Mouse (Mus musculus): ENCODE data around the gene Ano8.

Gene Ano8

GRCm38 (mm10) chr8:71470913-71471255, 14.9 kb downstream of the Ano8 start:
- DNase-seq (ENCODE audit: low read depth, low spot score), result no peak

DNA sequence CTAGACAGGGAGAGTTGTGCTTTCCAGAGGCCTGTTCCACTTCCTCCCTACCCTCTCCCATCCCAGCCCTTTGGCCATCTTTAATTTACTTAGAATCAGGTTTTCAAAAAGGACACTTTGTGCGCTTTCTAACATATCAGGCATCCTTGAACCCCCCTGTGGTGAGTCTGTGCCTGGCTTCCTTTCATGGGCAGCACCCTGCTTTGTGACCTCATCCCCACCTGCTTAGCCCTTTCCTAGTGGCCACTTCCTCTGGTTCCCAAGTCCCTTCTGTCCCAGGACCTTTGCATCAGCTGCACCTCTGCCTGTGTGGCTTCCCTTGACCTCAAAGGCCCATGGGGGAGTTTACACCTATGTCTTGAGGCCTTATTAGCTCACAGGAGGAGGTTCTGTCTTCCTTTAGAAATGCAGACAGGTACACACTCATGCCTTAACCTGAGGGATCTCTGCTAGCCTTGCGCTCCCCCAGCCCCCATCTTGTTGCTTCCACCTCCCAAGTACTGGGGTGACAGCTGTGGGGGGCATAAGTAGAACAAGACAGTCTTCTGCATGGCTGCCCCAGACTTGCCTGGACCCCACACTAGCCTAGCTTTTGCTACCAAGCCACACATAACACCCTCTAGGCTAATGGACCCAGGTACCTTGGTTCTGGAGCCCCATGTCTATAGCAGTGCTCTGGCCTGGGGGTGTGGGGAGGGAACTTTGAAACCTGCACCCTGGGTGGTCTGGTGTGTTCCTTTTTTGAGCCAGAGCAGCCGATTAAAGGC, 15.4 kb downstream of the Ano8 start:
- DNase-seq (ENCODE audit: low read depth, low spot score), result no peak

- DNase-seq (ENCODE audit: low read depth, low spot score), result peak; percentile 53
Observed at GRCm38 (mm10) chr8:71469411-71469810, 16.4 kb downstream of the Ano8 start.

DNA sequence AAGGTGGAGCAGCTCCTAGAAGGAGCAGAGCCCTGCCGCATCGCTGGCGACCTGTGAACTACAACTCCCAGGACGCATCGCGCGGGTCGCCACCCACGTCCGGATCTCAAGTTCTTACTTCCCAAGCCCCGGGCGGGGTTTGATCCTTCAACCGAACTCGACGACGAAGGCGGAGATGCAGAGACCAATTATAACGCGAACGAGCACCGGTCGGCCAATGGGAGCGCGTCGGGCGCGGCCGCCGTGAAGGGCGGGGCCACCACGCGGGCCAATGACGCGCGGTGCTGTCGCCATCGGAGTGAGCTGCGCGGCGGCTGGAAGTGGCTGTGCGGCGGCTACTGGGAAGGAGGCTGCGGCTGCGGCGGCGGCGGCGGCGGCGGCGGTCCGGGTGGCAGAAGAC, 16.8 kb downstream of the Ano8 start, which contains the start of gene Dda1:
TSS of gene Dda1 (plus strand) at position 284 of the 400 bp plus-strand sequence.
- peak; percentile 99 for DNase-seq (ENCODE audit: low read depth, low spot score)

DNA sequence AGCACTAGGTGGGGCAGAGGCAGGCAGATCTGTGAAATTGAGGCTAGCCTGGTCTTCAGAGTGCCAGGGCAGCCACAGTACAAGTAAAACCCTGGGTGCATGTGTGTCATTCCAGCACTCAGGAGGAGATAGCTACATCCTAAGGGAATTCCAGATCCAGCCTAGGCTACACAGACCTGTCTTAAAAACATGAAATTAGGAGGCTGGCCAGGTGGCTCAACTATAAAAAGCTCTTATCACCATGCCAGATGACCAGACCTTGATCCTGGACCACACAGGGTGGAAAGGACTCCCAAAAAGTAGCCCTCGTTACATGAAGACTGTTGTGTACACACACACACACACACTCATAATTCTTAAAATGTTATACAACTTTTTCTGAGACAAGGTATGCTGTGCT, 17.8 kb downstream of the Ano8 start:
- DNase-seq (ENCODE audit: low read depth, low spot score), result no peak

DNA sequence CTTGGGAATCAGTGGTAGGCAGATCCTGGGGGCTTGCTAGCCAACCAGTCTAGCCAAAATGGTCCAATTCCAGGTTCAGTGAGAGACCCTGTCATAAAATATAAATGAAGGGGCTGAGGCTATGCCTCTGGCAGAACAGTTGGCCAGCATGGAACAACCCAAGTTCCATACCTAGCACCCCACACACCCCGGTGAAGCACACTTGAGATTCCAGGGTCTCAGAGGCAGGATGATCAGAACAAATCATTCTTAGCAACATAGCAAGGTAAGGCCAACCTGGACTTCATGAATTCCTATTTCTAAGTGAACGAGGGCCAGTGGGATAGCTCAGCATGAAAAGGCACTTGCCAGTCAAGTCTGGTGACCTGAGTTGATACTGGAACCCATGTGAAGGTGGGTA, 18.6 kb downstream of the Ano8 start:
- no peak for DNase-seq (ENCODE audit: low read depth, low spot score)

GRCm38 (mm10) chr8:71466198-71466597, 19.6 kb downstream of the Ano8 start:
- DNase-seq (ENCODE audit: low read depth, low spot score), result no peak

DNA sequence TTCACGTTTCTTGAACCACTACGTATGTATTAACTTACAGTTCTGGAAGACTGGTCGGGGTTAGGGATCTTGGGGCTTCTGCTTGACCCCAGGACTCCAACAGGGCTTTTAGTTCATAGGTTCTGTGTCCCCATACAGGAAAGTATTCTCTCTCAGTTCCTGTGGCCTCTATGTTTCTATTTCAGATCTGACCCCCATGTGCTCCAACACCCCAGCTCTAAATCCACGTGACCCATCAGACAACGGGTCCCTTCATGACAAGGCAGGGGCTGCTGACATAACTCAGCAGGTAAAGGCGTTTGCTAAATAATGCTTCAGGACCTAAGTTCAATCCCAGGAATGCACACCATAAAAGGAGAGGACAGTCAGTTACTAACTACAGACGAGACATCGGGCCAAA, 20.0 kb downstream of the Ano8 start:
- DNase-seq (ENCODE audit: low read depth, low spot score), result no peak

- DNase-seq (ENCODE audit: low read depth, low spot score), result peak; percentile 100
Observed at GRCm38 (mm10) chr8:71464513-71465500, 21.0 kb downstream of the Ano8 start, which contains the start of gene Mrpl34. Mrpl34 (plus strand) TSS chr8:71464959.

DNA sequence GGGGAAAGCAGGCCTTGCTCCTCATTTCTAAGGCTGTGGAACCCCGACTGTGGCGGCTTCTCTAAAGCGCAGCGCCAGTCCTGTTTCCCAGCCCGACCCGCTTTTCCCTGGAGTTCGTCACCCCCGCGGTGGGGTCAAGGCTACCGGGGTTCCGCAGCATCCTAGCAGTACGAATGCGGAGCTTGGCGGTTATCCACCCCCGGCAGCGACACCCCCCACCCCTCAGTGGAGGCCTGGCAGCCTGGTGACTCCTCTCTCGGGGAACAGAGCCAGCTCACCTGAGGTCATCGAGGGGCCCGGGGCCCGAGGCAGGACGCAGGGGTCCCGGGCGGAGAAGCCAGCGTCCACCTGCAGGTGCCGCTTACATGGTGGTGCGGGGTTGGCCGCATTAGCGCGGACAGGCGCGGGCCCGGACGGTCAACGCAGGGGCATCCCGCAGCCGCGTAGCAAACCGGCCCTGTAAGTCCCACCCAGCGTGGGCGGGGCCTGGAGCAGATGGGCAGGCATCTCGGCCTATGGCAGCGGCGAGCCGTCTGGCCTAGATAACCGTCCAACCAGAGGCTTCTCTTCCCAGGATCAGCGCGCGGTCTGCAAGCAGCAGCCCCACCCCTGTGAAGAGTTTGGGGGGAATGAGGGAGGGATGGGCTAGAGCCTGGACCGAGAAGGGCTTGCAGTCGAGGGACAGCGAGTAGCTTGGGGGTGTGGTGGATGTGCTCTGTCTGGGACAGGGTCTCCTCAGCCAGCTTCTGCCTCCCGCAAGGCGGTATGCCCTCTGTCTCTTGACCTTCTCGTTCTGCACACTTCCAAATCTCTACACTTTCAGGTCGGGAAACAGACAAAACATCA, 22.4 kb downstream of the Ano8 start, which contains the start of gene Abhd8:
TSS of gene Abhd8 (minus strand) at position 468 of the 846 bp plus-strand sequence.
- peak; percentile 95 for DNase-seq (ENCODE audit: low read depth, low spot score)

- DNase-seq (ENCODE audit: low read depth, low spot score), result peak; percentile 46
Observed at GRCm38 (mm10) chr8:71462786-71463185, 23.0 kb downstream of the Ano8 start.

- DNase-seq (ENCODE audit: low read depth, low spot score), result no peak
Observed at GRCm38 (mm10) chr8:71462191-71462590, 23.6 kb downstream of the Ano8 start.

- no peak for DNase-seq (ENCODE audit: low read depth, low spot score)
Observed at GRCm38 (mm10) chr8:71461152-71461840, 24.5 kb downstream of the Ano8 start.

- no peak for DNase-seq (ENCODE audit: low read depth, low spot score)
Observed at GRCm38 (mm10) chr8:71460716-71461115, 25.0 kb downstream of the Ano8 start.

DNA sequence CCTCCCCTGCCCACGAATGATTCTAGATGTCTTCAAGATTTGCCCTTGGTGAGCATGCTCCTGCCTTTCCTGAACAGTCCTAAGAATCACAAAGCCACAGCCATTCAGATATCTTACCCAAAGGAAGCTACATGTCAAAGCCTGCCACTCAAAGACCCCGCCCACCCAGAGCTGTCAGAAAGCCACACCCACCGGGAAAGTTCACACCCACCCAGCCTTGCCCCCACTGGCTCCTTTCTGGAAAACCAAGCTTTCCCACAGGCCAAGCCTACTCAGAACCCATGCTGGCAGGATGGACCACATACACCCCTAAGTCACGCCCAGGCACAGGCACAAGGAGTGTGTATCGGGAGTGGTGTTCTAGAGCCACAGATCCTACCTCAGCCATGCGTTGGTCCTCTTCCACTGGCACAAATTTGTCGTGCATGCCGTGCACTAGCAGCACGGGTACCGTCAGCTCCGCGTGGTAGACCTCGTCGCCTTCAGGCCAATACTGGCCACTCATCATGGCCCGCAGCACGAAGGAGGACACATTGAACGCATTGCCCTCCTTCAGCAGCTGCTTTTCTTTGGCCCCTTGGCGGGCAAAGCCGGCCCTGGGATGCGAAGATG, 28.0 kb downstream of the Ano8 start:
- no peak for DNase-seq (ENCODE audit: low read depth, low spot score)

DNA sequence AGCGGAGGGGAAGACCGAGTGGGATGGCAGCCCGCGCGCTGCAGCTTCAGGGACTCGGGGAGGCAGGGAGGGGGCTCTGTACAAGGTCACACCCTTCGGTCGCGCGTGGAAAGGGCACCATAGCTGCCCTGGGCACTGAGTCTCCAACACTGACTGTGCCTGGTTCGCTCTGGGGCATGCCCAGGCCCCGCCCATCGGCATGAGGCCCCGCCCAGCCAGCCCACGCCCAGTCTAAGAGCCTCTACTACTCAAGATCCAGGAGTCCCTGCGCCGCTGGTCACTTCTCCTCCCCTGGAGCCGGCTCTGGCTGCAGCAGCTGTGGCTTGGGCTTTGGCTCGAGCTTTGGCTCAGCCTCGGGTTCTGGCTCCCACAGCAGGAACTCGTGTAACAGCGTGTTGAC, 28.9 kb downstream of the Ano8 start:
- DNase-seq (ENCODE audit: low read depth, low spot score), result no peak

DNA sequence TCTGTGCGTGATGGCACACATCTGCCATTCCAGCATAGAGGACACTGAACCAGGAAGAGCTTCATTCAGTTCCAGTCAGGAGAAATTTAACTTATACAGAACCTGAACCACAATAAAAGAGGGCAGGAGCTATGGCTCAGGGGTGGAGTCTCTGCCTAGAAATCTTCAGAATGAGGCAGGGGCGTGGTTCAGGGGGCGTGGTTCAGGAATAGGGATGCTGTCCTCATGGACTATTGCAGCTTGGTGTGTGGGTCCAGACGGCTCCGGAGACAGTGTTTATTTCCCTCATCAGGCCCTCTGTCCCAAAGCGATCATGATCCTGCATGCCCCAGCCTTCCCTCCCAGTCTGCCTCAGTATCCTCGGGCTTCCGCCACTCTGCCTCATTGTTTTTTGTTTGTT, 31.1 kb downstream of the Ano8 start:
- DNase-seq (ENCODE audit: low read depth, low spot score), result no peak

GRCm38 (mm10) chr8:71452669-71453068, 33.1 kb downstream of the Ano8 start:
- DNase-seq (ENCODE audit: low read depth, low spot score), result no peak

- no peak for DNase-seq (ENCODE audit: low read depth, low spot score)
Observed at GRCm38 (mm10) chr8:71451777-71452176, 34.0 kb downstream of the Ano8 start.

- no peak for DNase-seq (ENCODE audit: low read depth, low spot score)
Observed at GRCm38 (mm10) chr8:71451337-71451736, 34.4 kb downstream of the Ano8 start.

Measured in 3T3-L1 (cell line).